Mouse (Mus musculus) ovary, postnatal 36 days (tissue): Measurements from ENCODE around the gene Rbm20.
A peak's percentile ranks its signal among the peaks of the same experiment; 100 is the strongest.

Experiments
- DNase-seq: peaks from one replicate; pipeline ENCODE4 v3.0.0; 2022; ENCODE audit warnings: low spot score, mixed read lengths

The Rbm20 gene

DNA sequence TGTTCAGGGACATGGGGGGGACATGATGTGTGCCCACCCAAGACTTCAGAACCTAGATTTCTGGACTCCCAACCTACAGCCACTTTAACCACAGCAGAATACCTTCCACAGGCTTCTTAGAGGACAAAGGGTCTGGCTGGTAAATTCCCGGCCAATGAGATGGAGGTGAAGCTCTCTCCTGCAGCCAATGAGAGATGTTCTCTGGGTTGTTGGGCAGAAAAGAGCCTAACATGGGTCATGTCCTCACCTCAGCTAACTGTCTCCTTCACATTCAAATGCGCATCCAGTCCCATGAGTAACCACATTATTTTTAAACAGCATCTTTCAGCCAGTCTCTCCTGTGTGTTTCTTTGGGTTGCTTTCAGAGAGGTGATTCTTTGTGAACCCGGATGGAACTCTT lies 5.7 kb upstream of the Rbm20 start:
- DNase-seq: no peak

DNA sequence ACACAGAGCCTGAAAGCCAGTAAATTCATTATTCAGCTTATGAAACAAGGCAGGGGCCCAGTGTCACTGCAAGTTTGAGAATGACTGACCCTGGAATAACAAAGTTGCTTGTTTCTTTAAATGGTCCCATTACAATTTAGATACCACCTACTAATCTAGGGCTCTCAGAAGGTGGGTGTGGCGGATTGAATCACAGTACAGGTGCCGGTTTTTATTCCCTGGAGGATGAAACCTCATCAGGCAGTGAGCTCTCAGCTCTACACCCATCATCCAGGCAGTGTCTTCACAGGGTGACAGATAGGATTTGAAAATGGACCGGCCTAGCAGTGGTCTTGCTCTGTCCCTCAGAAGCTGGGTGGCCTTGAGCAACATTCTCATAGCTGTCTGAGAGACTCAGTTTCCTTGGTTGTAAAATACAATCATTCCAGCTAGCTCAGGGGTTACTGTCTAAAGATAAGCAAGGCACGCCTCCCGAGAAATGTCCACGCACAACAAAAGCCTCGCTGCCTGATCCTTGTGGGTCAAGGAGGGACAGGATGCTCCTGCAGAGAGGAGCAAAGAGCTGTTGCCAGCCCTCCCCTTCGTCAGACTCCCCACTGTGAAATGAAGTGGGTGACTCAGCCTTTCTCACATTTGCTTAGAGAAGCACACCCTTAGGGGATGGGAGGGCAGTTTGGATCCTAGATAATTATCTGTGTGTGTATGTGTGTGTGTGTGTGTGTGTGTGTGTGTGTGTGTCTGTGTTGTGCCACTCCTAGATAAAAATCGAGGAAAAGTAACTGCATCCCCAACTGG lies 2.8 kb upstream of the Rbm20 start:
- DNase-seq: no peak

DNA sequence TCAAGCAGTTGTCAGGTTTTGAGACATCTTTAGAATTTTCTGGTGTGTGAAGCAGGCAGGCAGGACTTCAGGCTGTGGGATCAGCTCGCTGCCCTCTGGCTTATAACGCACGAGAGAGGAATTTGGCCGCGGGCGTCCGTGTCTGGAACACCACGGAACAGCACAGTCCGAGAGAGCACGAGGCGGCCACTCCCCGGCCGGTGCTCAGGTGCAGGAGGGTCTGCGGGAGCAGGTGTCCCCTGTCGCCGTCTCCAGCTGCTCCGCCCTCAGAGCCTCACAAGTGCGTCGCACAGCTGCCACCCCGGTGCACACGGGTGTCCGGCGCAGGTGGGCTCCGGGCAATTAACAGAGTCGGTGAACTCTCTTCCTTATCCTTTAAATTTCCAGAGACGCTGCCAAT lies 878 bp upstream of the Rbm20 start:
- DNase-seq: no peak

DNA sequence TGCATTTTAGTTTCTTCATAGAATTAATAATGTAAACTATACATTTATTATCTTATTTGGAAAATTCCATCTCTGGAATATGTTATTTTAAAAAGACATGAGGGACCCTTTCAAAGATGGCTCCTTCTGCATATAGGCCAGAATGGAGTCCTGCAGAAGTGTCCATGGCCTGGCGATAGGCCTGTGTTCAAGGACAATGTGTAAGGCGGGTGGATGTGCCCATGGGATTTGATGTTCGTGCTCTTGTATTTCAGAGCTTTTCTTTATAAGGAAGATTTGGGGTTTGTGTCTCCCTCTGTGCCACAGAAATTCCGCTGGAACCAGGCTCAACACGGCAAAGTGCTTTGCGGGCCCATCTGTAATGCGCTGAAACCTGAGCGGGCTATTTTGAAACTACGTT lies 2.1 kb downstream of the Rbm20 start:
- DNase-seq: no peak

DNA sequence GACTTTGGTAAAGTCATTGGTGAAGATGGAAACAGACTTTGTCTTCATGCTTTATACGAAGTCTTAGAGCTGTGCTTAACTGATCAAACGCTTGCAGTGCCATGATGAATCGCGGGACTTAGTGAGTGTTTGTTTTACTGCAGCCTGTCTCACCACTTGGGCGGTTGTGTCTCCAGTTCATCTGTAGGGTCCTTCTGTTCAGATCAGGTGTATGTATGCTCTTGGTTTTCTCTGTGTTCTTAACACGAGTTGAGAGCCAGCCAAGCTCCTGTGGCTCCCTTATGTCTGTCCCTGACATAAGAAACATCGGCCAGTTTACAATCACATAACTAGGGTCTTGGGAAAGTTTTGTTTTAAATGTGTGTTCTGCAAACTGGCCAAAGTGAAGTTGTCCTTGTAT lies 2.9 kb downstream of the Rbm20 start:
- no peak for DNase-seq

DNA sequence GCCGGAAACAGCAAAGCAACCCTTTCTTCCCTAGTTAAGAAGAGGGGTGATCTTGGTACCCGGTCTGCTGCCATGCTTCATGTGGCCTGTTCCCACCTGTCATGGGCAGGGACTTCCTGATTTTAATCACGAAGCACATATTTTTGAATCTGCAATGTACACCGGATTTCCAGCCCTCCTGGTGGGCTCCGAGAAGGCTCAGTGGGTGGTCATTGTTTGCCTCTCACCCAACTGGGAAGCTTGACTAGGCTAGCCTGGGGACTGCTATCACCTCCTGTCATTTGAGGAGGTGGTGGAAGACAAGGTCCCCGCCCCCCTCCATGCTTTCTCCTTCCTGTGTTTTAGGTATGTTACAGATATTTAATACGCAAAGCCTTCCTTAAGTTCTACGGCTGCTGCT lies 5.3 kb downstream of the Rbm20 start:
- no peak for DNase-seq

DNA sequence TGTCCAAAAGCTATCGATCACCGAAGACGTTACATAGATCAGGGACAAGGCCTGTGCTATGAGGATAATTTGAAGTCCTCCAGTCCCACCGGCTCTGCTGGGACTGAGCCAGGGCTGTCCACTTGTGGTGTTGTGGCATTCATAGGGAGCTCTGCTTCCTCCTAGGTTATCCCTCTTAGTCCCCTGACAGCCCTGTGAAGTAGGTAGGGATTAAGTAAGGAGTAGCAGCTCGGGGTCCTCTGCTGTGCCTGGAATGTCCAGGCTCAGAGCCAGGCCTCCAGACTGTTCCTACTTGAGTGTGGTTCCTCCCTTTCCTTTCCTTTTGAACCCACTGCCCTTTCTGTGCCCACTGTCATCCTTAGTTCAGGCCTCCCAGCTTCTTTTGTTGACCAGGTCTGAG lies 10.5 kb downstream of the Rbm20 start:
- no peak for DNase-seq

DNA sequence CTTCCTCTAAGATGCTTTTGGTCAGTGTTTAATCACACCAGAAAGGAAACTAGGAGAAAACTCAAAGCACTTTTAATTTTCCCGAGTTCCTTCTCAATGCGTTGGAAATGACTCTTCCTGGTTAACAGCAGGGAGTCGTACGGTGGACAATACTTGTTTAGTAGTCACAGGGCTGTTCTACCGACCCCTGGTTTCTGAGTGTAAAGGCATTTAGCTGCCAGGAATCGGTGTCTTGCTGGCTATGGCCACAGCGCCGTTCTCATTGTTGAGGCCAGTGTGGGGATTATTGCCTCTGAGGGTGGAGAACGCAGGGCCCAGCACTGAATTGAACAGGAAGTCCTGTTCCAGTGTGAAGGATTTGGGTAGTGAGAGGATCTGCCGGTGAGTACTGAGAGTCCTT lies 13.7 kb downstream of the Rbm20 start:
- DNase-seq: no peak

DNA sequence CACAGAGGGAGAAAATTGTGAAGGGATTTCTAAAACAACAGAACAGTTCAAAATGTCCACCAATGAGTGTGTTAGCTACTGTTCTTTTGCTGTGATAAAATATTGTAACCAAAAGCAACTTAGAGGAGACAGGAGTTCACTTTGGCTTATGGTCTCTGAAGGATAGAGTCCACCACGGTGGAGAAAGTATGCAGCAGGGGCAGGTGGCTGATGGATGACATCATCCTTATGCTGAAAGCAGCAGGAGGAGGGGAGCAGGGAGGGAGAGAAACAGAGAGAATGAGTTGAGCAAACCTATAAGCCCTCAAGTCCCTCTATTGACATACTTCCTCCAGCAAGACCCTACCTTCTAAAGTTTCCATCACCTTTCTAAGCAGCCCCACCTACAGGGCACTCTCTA lies 16.9 kb downstream of the Rbm20 start:
- no peak for DNase-seq

DNA sequence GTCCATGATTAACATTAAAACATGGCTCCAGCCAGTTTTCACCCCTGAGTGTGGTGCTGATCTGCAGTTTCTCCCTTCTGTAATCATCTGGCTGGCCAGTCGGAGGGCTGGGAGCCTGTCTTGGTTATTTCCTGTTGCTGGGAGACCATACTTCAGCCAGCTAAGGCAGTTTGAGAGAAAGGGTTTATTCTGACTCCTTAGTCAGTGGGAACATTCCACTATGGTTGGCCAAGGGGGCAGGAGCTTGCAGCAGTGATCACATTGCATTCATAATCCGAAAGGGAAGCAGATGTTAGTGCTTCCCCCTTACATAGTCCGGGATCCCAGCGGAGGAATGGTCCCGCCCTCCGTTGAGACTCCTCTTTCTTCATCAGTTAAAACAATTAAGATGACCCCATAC lies 19.0 kb downstream of the Rbm20 start:
- DNase-seq: no peak

DNA sequence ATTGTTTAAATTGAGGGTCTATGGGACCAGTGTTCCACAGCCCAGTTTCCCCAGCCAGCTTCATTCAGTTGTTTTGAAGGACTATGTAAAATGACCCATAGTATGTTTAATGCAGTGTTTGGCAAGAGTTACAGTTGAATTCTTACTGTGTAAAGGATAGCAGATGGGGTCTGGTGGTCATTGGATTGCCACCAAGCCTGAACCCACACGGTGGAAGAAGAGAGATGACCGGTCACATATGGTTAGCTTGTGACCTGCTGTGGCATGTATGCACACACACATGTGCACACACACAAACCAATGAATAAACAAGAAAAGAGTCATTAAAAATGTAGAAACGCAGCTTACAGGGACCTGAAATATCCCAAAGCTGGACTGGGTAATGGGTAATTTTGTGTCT lies 19.5 kb downstream of the Rbm20 start:
- no peak for DNase-seq

DNA sequence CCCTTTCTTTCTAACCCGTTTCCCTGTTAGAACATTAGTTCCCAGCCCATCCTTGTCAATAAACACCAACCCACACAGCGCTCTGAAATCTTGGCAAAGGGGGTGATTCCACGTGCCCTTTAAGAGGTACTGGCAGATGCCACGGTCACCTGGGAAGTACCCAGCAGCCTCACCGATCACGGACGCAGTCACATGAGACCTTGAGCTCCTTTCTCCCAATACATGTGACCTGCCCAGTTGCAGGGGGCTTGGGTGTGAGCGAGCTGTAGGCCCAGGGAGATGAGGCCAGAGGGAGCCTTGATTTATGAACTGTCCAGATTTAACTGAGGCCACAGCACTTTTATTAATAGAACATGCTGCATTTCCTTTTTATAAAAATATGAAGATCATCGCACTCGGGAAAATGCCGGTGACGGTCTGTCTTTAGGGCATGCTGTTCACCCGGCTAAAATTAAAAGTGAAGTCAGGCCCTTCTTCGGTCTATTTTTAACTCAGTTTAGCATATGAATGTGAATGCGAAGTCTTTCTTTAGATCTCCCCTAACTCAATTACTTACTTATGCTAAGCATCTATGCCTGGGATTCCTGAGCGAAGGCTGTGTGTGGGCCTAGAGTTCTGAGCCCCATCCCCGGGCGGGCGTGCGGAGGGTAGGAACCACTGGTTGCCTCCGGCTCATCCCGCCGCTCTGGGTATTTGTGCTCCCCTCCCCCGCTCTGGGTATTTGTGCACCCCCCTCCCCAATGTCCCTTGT lies 20.4 kb downstream of the Rbm20 start:
- DNase-seq: no peak

DNA sequence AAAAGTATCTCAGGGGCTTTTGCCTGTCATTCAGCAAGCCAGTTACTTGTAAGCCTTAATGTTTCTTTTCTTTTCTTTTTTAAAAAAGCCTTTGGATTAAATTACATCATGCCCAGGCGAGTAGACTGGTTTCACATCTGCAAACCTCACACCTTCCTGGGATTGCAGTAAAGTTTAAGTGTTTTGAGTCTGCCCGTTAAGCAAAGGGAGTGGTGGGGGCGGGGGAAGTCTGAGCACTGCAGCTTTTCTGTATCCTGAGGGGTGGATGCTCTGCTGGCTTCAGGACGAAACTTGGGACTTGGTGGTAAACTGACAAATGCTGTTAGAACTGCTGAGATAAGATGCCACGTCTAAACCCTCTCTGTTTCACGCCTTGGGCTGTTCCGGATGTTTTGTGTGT lies 22.6 kb downstream of the Rbm20 start:
- no peak for DNase-seq

DNA sequence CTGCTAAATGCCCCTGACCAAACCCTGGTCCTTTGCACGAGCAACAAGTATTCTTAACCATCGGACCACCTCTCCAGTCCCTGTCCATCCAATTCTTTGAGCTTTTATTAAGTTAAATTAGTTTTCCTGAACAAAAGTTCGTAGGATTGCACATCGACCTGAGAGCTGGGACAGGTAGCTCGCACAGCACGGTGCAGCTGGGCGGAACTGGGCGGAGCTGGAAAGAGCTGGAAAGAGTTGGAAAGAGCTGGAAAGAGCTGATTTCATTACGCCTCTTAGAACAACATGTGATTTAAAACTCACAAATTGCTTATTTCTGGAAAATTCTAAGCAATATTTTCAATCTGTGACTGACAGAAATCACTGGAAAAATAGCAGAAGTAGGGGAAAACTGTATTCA lies 24.3 kb downstream of the Rbm20 start:
- DNase-seq: no peak

DNA sequence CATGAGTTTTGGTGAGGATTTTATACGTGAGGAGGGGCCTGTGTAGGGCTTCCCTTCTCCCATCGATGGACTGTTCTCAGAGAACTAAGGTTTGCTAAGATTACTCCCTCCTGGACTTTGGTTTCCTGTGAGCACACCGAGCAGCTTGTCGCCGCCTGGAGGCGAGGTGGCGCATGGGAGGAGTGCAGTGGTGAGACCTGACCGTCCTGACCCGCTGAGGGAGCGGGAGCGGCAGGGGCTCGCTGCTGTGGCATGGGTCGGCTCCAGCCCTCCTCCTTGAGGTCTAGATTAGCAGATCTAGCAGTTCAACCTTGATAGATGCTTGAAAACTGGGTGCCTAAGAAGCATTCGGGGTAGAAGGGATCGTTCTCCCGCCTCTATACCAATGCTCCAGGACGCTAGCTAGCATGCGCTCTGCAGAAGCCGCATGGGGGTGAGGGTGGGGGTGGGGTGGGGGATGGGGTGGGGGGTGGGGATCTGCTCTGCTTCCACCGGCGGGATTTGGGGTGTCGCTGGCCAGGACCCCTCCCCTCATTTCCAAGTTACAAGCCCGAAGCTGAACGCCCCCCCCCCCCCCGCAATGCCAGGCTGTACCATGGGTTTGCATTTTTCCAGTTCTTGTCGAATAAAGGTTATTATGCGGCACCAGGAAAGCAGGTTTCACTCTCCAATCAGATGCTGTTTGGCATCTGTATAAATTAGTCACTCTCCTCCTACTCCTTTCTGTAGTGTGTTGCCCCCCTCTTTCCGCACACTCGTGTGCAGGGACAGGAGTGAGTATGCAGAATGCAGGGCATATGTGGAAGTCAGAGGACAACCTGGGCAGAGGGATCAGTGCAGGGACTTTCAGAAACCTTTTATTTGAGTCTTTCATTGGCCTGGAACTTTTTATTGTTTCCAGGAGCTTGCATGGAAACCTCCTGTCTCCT lies 28.1 kb downstream of the Rbm20 start:
- DNase-seq: peak; percentile 66

DNA sequence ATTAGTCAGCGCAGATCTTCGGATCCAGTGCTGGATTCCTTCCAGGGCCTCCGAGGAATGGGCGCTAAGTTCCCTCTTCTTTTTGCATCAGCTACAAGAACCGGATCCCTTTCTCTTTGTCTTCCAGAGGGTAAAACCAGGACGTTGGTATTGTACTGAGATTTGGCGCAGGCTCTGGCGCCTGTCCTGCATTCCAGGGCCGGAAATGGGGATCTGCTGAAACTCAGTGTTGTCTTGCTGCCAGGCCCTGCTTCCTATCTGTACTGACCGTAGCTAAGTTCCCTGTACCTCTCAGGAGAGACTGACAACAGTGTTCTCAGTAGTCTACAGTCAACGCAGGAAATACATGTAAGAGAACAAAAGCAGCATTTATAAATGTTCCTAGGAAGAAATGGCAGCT lies 31.3 kb downstream of the Rbm20 start:
- no peak for DNase-seq

DNA sequence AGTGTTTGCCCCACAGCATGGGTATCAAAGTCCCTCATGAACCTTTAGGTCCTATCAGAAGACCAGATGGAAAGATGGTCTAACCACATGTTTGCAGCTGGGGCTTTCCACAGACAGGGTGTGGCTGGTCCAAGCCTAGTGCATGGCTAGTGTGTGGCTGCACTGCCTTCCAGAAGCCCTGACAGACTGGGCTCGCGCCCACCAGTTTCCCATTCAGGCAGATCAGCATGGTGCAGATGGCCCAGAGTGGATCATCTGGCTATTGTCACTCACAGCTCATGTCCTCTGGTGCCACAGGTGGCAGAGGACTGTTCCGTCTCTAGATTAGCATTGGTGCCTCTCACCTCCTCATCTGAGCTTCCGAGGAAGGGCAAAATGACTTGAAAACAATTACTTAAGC lies 33.8 kb downstream of the Rbm20 start:
- no peak for DNase-seq

DNA sequence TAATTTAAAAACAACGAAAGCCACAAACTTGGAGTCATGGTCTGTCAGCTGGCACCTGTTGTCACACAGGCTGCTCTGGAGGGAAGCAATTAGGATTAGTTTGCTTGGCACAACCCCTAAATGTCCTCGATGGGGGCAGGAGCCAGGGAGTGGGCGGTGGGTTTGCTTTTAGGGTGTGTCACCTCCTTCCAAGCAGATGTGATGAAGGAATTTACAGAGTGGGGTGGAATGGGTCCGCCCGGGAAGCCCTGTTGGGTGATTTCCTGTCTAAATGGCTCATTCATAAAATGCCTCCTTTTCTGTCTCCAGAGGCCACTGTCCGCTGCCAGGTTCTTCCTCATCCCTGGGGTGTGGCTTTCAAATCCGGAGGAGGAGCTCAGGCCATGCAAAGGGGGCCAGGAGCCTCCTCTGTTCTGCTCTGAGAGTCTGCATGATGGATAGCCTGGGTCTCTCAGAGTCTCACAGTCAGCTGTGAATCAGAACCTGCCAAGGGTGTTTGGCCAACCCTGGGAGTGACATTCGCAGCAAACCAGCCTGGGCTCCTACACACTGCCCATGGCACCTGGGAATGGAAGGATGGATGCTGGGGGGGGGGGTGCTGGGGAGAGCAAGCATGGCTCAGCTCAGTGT lies 34.3 kb downstream of the Rbm20 start:
- no peak for DNase-seq

DNA sequence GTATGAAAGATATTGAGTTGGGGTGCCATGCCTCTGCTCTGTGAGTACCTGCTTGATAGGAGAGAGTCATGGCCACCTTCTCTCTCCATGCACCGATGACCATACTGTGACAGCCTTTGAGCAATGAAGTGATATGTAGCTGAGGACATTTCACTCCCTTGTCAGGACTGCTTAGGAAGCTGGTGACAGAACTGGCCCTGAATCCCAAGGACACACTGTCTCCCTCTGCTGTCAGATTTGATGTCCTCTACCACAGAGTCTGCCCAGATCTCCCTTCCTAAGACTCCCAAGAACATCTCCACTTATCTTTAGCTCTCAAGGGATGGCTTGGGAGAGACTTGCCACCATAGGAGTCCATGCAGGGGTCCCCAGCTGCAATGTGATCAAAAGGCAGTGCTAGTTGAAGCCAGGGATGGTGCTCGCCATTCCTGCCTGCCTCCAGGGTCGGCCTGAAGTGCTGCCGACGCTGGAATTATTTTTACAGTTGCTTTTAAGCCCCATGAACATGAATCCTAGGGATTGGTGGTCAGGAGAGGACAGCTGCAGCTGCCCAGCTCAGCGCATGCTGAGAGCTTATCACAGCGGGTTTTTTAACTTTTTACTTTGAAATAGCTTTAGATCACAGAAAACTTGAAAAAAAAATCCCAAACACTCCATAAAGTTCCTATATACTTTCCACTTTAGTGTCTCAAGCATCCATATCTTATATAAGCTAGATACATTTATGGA lies 35.4 kb downstream of the Rbm20 start:
- DNase-seq: no peak

DNA sequence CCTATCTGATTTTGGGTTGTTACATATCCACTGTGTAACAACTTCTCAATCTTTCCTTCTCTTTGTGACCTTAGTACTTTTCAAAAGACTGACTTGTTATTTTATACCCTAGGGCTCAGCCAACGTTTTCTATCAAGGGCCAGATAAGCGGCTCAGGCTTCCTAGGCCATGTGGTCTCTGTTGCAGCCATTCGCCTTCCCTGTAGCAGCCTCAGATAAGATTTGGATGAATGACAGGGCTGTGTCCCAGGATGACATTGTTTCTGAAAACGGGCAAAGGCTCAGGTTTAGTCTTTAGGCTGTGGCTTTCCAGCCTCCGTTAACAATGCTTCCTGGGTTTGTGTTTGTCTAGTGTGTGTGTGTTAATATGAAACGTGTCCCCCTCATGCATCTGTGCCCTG lies 36.3 kb downstream of the Rbm20 start:
- no peak for DNase-seq

DNA sequence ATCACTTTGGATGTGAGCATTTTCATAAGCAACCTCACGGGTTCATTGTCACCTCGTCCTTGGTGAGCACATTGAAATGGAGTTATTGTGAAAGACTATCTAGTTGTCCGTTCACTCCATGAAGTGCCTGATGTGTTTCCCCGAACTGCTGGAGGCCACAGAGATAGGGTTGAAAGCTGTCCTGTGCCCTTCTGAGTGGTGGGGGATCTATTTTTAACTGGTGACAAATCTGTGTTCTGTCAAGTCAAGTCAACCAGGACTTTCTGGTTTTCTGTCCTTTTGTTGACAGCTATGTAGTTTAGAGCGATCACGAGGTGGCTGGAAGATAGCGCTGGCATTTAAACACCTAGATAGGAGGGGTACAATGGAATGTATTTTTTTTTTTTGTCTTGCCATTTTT lies 39.4 kb downstream of the Rbm20 start:
- no peak for DNase-seq

DNA sequence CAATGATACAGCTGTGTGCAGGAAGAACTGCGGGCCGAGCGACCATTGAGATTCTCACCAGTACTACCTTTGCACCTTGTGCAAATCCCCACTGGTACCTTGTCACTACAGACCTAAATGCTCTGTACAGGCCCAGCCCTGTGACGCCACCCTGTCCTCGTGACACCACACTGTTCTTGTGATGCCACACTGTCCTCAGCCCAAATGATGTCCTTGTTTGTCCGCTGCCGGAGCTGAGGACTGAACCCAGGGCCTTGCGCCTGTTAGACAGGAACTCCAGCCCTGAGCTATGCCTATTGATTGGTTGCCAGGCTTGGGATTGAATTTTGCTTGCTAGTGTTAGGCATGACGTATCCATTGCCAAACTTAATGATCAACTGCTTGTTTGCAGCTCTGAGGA lies 40.3 kb downstream of the Rbm20 start:
- DNase-seq: no peak
